Mouse (Mus musculus) hematopoietic stem cell, adult 5-6 weeks (primary cell): ENCODE results near the gene Pin1. TPM values are rescaled to one million over a fixed set of nuclear protein-coding genes. Genes with fewer than 3 reads are reported as not detected.

Source experiments
- total RNA-seq: library from RNA; stranded (forward); fragments of 172-1452, 232-1000 nt; gene quantifications from 2 replicates; pipeline ENCODE4 v1.2.3, GENCODE M21; 2017

Pin1 gene
- total RNA-seq, 1 experiment from 2014 or later, result 8.9 TPM

Other genes starting within 250 kb of the Pin1 start
- 38.0 and 56.2 TPM in 2 replicates for gene Zfp26, start 191.9 kb upstream of the Pin1 start, total RNA-seq
- gene Zfp426, start 159.3 kb upstream of the Pin1 start, total RNA-seq, result 24.3 and 33.7 TPM in 2 replicates
- gene Zfp266, start 130.7 kb upstream of the Pin1 start, total RNA-seq, result 71.9 and 79.2 TPM in 2 replicates
- gene Zfp846, start 70.8 kb upstream of the Pin1 start, total RNA-seq, result 5.5 and 7.2 TPM in 2 replicates
- 63.3 and 185 TPM in 2 replicates for gene Ubl5, start 9.2 kb upstream of the Pin1 start, total RNA-seq
- 5.3 and 5.7 TPM in 2 replicates for gene Fbxl12, start 7.3 kb upstream of the Pin1 start, total RNA-seq
- gene Olfm2, start 94.3 kb downstream of the Pin1 start, total RNA-seq, result not detected in 2 replicates
- gene Col5a3, start 163.0 kb downstream of the Pin1 start, total RNA-seq, result not detected in 2 replicates
- gene Rdh8, start 166.4 kb downstream of the Pin1 start, total RNA-seq, result not detected in 2 replicates
- 41.5 and 74.4 TPM in 2 replicates for gene A230050P20Rik, start 216.5 kb downstream of the Pin1 start, total RNA-seq
- gene Angptl6, start 227.6 kb downstream of the Pin1 start, total RNA-seq, result 0.79 and 0.88 TPM in 2 replicates
- 118 and 137 TPM in 2 replicates for gene Ppan, start 236.1 kb downstream of the Pin1 start, total RNA-seq
- 128 and 177 TPM in 2 replicates for gene Eif3g, start 246.5 kb downstream of the Pin1 start, total RNA-seq